Mouse (Mus musculus): ENCODE results near the gene Gm3259. TPM values are rescaled to one million over a fixed set of nuclear protein-coding genes. Genes with fewer than 3 reads are reported as not detected.
"Not testable (repeated sequence)": the region's sequence is repeated elsewhere in the genome, so short reads cannot be mapped to it uniquely, and the experiment has no call there.

Gene Gm3259
- polyA plus RNA-seq (2015; fragmentation: Nextera tagmentation; extraction: Ambion mirVana): not detected in 2 replicates

DNA sequence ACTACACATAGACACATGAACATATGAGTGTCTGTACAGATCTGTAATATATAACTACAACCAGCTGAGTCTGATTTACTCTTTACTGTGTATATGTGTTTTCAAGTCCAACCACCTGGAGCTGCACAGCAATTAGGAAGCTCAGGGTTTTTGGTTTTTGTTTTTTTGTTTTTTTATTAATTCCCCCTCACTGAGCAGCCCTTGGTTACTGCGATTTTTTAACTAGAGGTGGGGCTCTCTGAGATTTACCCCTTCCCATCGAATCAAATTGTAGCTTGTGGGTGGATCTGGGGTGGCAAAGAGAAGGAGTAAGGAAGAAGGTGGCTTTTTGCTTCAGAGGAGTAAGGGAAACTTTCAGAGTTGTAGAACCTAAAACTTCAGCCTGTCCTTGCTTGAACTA, at the start of gene Gm3259:
TSS of gene Gm3259 (plus strand) at position 301 of the 400 bp plus-strand sequence.
- 49% methylated on average over 2 of the region's 2 CpGs for WGBS
- not testable (repeated sequence) for H3K9me3 ChIP-seq (replicated peaks); ATAC-seq; H3K4me3 ChIP-seq; H3K27me3 ChIP-seq; H3K36me3 ChIP-seq (ENCODE audit: poor library complexity, severe bottlenecking); H3K4me1 ChIP-seq; H3K27ac ChIP-seq; H3K9ac ChIP-seq; H3K4me2 ChIP-seq

DNA sequence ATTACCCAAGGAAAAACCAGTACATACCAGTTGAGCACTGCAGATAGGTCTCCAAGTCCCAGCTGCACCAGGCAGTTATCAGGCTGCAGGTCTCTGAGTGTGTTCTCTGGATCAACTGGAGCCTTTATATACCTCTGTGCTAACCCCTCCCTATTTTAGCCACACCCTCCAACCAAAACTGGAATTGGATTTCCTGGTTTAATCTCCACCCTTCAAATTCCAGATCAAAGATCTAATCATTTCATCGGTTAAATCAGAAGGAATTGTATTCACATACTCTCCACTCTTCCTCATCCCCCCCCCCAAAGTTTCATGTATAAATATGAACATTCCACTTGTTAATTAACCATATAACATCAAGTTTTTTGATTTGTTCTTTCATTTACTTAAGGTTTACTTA, 33.0 kb upstream of the Gm3259 start, which contains the start of gene Gm10424:
TSS of gene Gm10424 (minus strand) at position 101 of the 400 bp plus-strand sequence.
- H3K4me2 ChIP-seq; H3K27ac ChIP-seq; ATAC-seq; H3K27me3 ChIP-seq; H3K4me3 ChIP-seq; H3K9me3 ChIP-seq (replicated peaks); H3K9ac ChIP-seq; H3K36me3 ChIP-seq (ENCODE audit: poor library complexity, severe bottlenecking); H3K4me1 ChIP-seq: not testable (repeated sequence)
- no CpG with 5 or more reads among the region's 1 CpGs for WGBS

Other genes starting within 250 kb of the Gm3259 start
- gene Gm7942, start 199.0 kb upstream of the Gm3259 start, polyA plus RNA-seq (2015; fragmentation: Nextera tagmentation; extraction: Ambion mirVana): not detected in 2 replicates
- gene Gm16513, start 123.3 kb upstream of the Gm3259 start, polyA plus RNA-seq (2015; fragmentation: Nextera tagmentation; extraction: Ambion mirVana): not detected in 2 replicates
- not detected in 2 replicates for gene Gm10424, start 33.1 kb upstream of the Gm3259 start, polyA plus RNA-seq (2015; fragmentation: Nextera tagmentation; extraction: Ambion mirVana)
- gene D5Ertd577e, start 150.9 kb downstream of the Gm3259 start, polyA plus RNA-seq (2015; fragmentation: Nextera tagmentation; extraction: Ambion mirVana): not detected in 2 replicates
- not detected in 2 replicates for gene Gm3286, start 204.8 kb downstream of the Gm3259 start, polyA plus RNA-seq (2015; fragmentation: Nextera tagmentation; extraction: Ambion mirVana)